Mouse (Mus musculus) kidney, embryonic 16.5 days (tissue): ENCODE results near the gene Ahcyl2. TPM values are rescaled to one million over a fixed set of nuclear protein-coding genes. Genes with fewer than 3 reads are reported as not detected.

ENCODE experiments used
- ATAC-seq: fragments of 200-750 bp; cut with Nextera tagmentation; 2 replicates; pipeline ENCODE4 v1.8.0; 2017; ENCODE audit warnings: moderate TSS enrichment; ENCODE audit not compliant: low FRiP score, low TSS enrichment
- H3K27ac ChIP-seq: fragments of 300-500 bp; sonication (generic); 2 replicates; pipeline ENCODE4 v1.5.1; 2014; ENCODE audit warnings: low read length
- H3K27me3 ChIP-seq: fragments of 300-500 bp; sonication (generic); 2 replicates; pipeline ENCODE4 v1.6.1; 2014; ENCODE audit warnings: low read length, control low read depth, mixed read lengths; ENCODE audit not compliant: insufficient read depth
- H3K36me3 ChIP-seq: fragments of 300-500 bp; sonication (generic); 2 replicates; pipeline ENCODE4 v1.6.1; 2014; ENCODE audit warnings: low read length, control low read depth, mixed read lengths; ENCODE audit not compliant: insufficient read depth
- H3K4me1 ChIP-seq: fragments of 300-500 bp; sonication (generic); 2 replicates; pipeline ENCODE4 v1.6.1; 2014; ENCODE audit warnings: low read length, control low read depth, mixed read lengths; ENCODE audit not compliant: insufficient read depth
- H3K4me2 ChIP-seq: fragments of 300-500 bp; sonication (generic); replicated peaks from 2 replicates; pipeline ENCODE4 v1.6.1; 2014; ENCODE audit warnings: low read depth, low read length
- H3K4me3 ChIP-seq: fragments of 300-500 bp; sonication (generic); 2 replicates; pipeline ENCODE4 v1.5.1; 2014; ENCODE audit warnings: mild to moderate bottlenecking, low read length
- H3K9ac ChIP-seq: fragments of 300-500 bp; sonication (generic); replicated peaks from 2 replicates; pipeline ENCODE4 v1.6.1; 2014; ENCODE audit warnings: low read length
- H3K9me3 ChIP-seq: fragments of 300-500 bp; sonication (generic); 2 replicates; pipeline ENCODE4 v1.6.1; 2016; ENCODE audit warnings: low read length, control low read depth
- WGBS: fragments of 180-500 bp; shearing (Covaris S2); extraction: QIAGEN DNeasy Blood & Tissue Kit; methylation state at CpG from one replicate; pipeline ENCODE4 v1.1.7; 2014; 5-methylcytosine and 5-hydroxymethylcytosine counted together
- polyA plus RNA-seq: library from polyadenylated mRNA; unstranded; fragments of >200 nt; fragmentation: Nextera tagmentation; extraction: Ambion mirVana; gene quantifications from 2 replicates; pipeline ENCODE4 v1.2.1, GENCODE M21; 2015

Ahcyl2 gene
- polyA plus RNA-seq, 1 experiment from 2014 or later, result 18.3 TPM

GRCm38 (mm10) chr6:29881936-29882335 lies 114.1 kb downstream of the Ahcyl2 start:
- ATAC-seq, result no peak

DNA sequence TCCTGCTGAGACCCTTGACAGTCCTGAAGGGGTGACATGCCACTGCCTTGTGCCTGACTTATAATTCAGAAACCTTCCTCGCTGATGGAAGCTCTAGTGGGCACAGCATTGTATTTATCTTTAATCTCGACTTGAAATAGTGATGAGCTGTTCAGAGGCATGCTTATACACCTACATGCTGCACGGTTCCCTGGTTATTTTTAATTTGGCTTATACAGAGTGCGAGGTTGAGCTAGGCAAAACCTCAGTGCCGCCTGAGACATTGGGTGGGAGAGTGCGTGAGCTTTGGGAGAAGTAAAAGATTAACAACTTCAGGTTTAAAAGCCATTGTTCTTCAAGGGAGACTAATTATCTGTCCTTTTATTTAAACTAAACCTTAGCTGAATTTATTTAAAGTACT lies 115.1 kb downstream of the Ahcyl2 start:
- no peak for ATAC-seq
- no peak overlapping the region for H3K27ac ChIP-seq

More at GRCm38 (mm10) chr6:29881936-29882335, 114.1 kb downstream of the Ahcyl2 start:
- peaks cover 14% of the 10 kb centered on the region for H3K36me3 ChIP-seq
- WGBS, result 81% methylated on average over 2 of the region's 2 CpGs
- no peak overlapping the region for H3K4me3 ChIP-seq
- H3K27ac ChIP-seq, result no peak overlapping the region
- H3K4me1 ChIP-seq, result 0 out of 2 replicates have a peak, but pooled peaks cover 3% of the 10 kb centered on the region
- H3K9me3 ChIP-seq, result no peaks in the 10 kb centered on the region; the same call in 1 of the 2 replicates
- no peak overlapping the region for H3K4me2 ChIP-seq
- no peak overlapping the region for H3K9ac ChIP-seq
- no peaks in the 10 kb centered on the region for H3K27me3 ChIP-seq

GRCm38 (mm10) chr6:29891151-29891550 lies 123.3 kb downstream of the Ahcyl2 start:
- Histone ChIP-seq H3K9me3 (no peaks in the 10 kb centered on the region; the same call in 1 of the 2 replicates), H3K4me2 (no peak overlapping the region), H3K27me3 (no peaks in the 10 kb centered on the region), H3K27ac (no peak overlapping the region), H3K4me1 (no peaks in the 10 kb centered on the region), H3K9ac (no peak overlapping the region), H3K36me3 (peaks cover 3% of the 10 kb centered on the region), H3K4me3 (no peak overlapping the region)
- WGBS, result 74% methylated on average over 11 of the region's 11 CpGs
- no peak for ATAC-seq

More for the DNA sequence above, 115.1 kb downstream of the Ahcyl2 start:
- H3K4me3 ChIP-seq, result no peak overlapping the region
- H3K9me3 ChIP-seq, result no peaks in the 10 kb centered on the region; the same call in 1 of the 2 replicates
- H3K4me1 ChIP-seq, result 0 out of 2 replicates have a peak, but pooled peaks cover 3% of the 10 kb centered on the region
- no peaks in the 10 kb centered on the region for H3K27me3 ChIP-seq
- H3K9ac ChIP-seq, result no peak overlapping the region
- 50% methylated on average over 6 of the region's 6 CpGs for WGBS
- no peak overlapping the region for H3K4me2 ChIP-seq
- H3K36me3 ChIP-seq, result peaks cover 14% of the 10 kb centered on the region

DNA sequence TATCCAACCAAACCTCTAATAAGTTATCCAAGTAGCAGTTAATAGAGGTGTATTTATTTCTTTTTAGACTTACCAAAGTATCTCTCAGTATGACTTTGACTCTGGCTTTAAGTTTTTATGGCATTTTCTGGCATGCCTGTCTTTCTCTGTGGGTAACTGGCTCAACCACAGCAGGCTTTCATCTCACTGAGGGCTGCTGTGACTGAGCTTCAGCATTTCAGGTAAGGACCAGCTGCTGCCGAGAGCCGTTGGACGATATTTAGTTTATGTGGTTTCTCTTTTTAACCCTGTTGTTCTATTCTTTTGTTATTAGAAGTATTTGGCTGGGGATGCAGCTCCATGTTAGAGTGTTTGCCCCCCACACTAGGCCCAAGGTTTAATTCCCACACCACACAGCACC lies 129.2 kb downstream of the Ahcyl2 start:
- H3K4me3 ChIP-seq, result no peak overlapping the region

GRCm38 (mm10) chr6:29901450-29901849 lies 133.6 kb downstream of the Ahcyl2 start:
- peaks cover 13% of the 10 kb centered on the region for H3K36me3 ChIP-seq
- H3K27me3 ChIP-seq, result no peaks in the 10 kb centered on the region
- H3K27ac ChIP-seq, result no peak overlapping the region
- H3K9ac ChIP-seq, result no peak overlapping the region
- H3K4me1 ChIP-seq, result no peaks in the 10 kb centered on the region
- no peak overlapping the region for H3K4me3 ChIP-seq
- ATAC-seq, result no peak
- 100% methylated on average over 1 of the region's 1 CpGs for WGBS
- H3K9me3 ChIP-seq, result no peaks in the 10 kb centered on the region
- H3K4me2 ChIP-seq, result no peak overlapping the region

More for the DNA sequence above, 129.2 kb downstream of the Ahcyl2 start:
- no peak overlapping the region for H3K27ac ChIP-seq
- H3K36me3 ChIP-seq, result peaks cover 10% of the 10 kb centered on the region
- no peak overlapping the region for H3K9ac ChIP-seq
- no peak for ATAC-seq
- 95% methylated on average over 3 of the region's 3 CpGs for WGBS
- H3K27me3 ChIP-seq, result no peaks in the 10 kb centered on the region
- H3K4me2 ChIP-seq, result no peak overlapping the region
- H3K4me1 ChIP-seq, result no peaks in the 10 kb centered on the region
- no peaks in the 10 kb centered on the region for H3K9me3 ChIP-seq

- 89% methylated on average over 2 of the region's 2 CpGs for WGBS
- Histone ChIP-seq H3K36me3 (peaks cover 10% of the 10 kb centered on the region), H3K27me3 (no peaks in the 10 kb centered on the region), H3K4me1 (no peaks in the 10 kb centered on the region), H3K27ac (no peak overlapping the region), H3K9me3 (no peaks in the 10 kb centered on the region), H3K4me2 (no peak overlapping the region), H3K9ac (no peak overlapping the region), H3K4me3 (no peak overlapping the region)
- ATAC-seq, result no peak
Measured at GRCm38 (mm10) chr6:29902256-29902655, 134.4 kb downstream of the Ahcyl2 start.

- H3K4me3 ChIP-seq, result no peak overlapping the region
- WGBS, result 87% methylated on average over 3 of the region's 3 CpGs
- H3K4me2 ChIP-seq, result no peak overlapping the region
- no peaks in the 10 kb centered on the region for H3K9me3 ChIP-seq
- peaks cover 14% of the 10 kb centered on the region; the same call in 1 of the 2 replicates for H3K36me3 ChIP-seq
- H3K27me3 ChIP-seq, result no peaks in the 10 kb centered on the region
- H3K4me1 ChIP-seq, result no peaks in the 10 kb centered on the region
- ATAC-seq, result no peak
- H3K27ac ChIP-seq, result no peak overlapping the region
- H3K9ac ChIP-seq, result no peak overlapping the region
Measured at GRCm38 (mm10) chr6:29903343-29903914, 135.6 kb downstream of the Ahcyl2 start.

GRCm38 (mm10) chr6:29904281-29904680 lies 136.5 kb downstream of the Ahcyl2 start:
- no peak for ATAC-seq

DNA sequence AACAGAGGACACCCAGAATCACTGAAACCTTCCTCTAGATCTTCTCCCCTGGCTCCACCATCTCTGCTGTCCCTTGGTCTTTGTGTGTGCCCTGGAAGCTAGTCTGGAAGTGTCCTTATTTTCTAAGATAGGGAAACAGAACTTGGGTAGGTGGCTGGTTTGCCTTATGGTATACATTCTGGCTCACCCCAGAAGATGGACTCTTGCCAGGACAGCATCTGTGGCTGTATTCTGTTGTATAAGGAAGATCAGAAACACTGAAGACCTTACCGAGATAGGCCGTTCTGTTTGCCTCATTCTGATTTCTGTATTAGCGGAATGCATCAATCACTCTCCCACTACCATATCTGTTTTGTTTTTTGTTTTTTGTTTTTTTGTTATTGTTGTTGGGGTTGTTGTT lies 142.8 kb downstream of the Ahcyl2 start:
- H3K4me3 ChIP-seq, result no peak overlapping the region
- no peak overlapping the region for H3K4me2 ChIP-seq
- H3K36me3 ChIP-seq, result peaks cover 17% of the 10 kb centered on the region; the same call in 1 of the 2 replicates
- ATAC-seq, result no peak
- WGBS, result 90% methylated on average over 3 of the region's 3 CpGs
- H3K9me3 ChIP-seq, result no peaks in the 10 kb centered on the region
- H3K4me1 ChIP-seq, result no peaks in the 10 kb centered on the region
- H3K27me3 ChIP-seq, result no peaks in the 10 kb centered on the region
- H3K27ac ChIP-seq, result no peak overlapping the region
- no peak overlapping the region for H3K9ac ChIP-seq

More at GRCm38 (mm10) chr6:29904281-29904680, 136.5 kb downstream of the Ahcyl2 start:
- Histone ChIP-seq H3K9ac (no peak overlapping the region), H3K4me1 (no peaks in the 10 kb centered on the region), H3K9me3 (no peaks in the 10 kb centered on the region), H3K27me3 (no peaks in the 10 kb centered on the region), H3K4me2 (no peak overlapping the region), H3K27ac (no peak overlapping the region), H3K4me3 (no peak overlapping the region), H3K36me3 (peaks cover 18% of the 10 kb centered on the region; the same call in 1 of the 2 replicates)
- WGBS, result 74% methylated on average over 3 of the region's 3 CpGs

- no peak overlapping the region for H3K4me2 ChIP-seq
- H3K4me1 ChIP-seq, result peaks cover 7% of the 10 kb centered on the region
- H3K36me3 ChIP-seq, result peaks cover 8% of the 10 kb centered on the region; the same call in 1 of the 2 replicates
- no peak overlapping the region for H3K4me3 ChIP-seq
- 26% methylated on average over 1 of the region's 1 CpGs for WGBS
- no peaks in the 10 kb centered on the region for H3K9me3 ChIP-seq
- H3K27me3 ChIP-seq, result peaks cover 14% of the 10 kb centered on the region; the same call in 1 of the 2 replicates
- no peak overlapping the region for H3K9ac ChIP-seq
- ATAC-seq, result no peak
- no peak overlapping the region for H3K27ac ChIP-seq
Measured at GRCm38 (mm10) chr6:29913673-29914072, 145.9 kb downstream of the Ahcyl2 start.
